Mouse (Mus musculus) heart, postnatal 0 days (tissue): ENCODE results near the gene Sqstm1.

Experiments used
- CTCF ChIP-seq: IDR thresholded peaks from 2 replicates; pipeline ENCODE4 v1.5.1; 2016; ENCODE audit warnings: antibody characterized with exemption, control low read depth, low read depth
- EP300 ChIP-seq: IDR thresholded peaks from 2 replicates; pipeline ENCODE4 v1.6.1; 2016; ENCODE audit warnings: antibody characterized with exemption, low read depth

DNA sequence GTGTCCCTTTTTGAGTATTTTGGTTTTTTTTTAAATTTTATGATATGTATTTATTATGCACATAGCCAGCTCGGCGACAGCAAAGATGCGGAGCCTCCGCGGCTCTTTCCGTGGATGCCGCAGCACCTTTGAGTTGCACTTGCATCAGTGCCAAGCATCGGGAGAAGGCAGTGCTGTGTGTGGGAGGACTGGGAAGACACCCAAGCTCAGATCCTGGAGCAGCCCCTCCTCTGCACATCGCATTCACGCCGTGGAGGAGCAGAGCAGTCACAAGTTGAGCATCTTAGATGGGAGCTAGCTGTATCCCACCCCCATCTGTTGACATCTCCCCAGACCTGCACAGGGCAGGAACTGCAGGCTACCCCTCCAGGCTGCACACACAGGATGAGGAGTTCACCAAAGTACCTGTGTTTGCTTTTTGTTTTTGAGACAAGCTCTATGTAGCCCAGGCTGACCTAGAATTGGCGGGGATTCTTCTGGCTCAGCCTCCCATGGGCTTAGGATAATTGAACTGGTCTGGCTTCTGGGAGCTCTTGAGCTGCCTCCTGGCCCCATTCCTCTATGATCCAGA is 43.5 kb upstream of the Sqstm1 start:
- TF ChIP-seq EP300: no peak
- no peak for TF ChIP-seq CTCF
